9 mouse cellular contexts compared by ENCODE assay signal in genomic region chr10:42457557-42458191, GRCm38 (mm10). TPM values are rescaled to one million over a fixed set of nuclear protein-coding genes. Genes with fewer than 3 reads are reported as not detected.
DNase-seq lines count a peak whose midpoint lies in the region; ATAC-seq and TF ChIP-seq lines count a peak whose summit lies in the region.
"Had no signal": no experiment of that assay in that cellular context is flagged by ENCODE, and none has a peak within 500 bp of the region (broad histone marks: within the 10 kb centered on the region; RNA-seq: fewer than 3 reads in every experiment).

No protein-coding gene starts in this region.

- no peaks in the 10 kb centered on the region for H3K27me3 ChIP-seq in megakaryocyte, embryonic 14.5 days (replicated peaks)
- no peaks in the 10 kb centered on the region for H3K27me3 ChIP-seq in kidney, embryonic 14.5 days (ENCODE audit: control insufficient read depth, insufficient read depth, low read length)
- H3K27me3 ChIP-seq in cerebellum, adult 2 months (ENCODE audit: control insufficient read depth, insufficient read depth, low read length) = no peaks in the 10 kb centered on the region

- peak overlapping the region; percentile 15; the same call in 1 of the 2 replicates for H3K27ac ChIP-seq in kidney, embryonic 14.5 days (ENCODE audit: low read depth, low read length)
- no peak overlapping the region for H3K27ac ChIP-seq in cerebellum, adult 2 months (ENCODE audit: insufficient read depth, low read length)

- 69% methylated on average over 9 of the region's 9 CpGs for WGBS in kidney, embryonic 14.5 days
- WGBS in cerebellum, adult 2 months = 76% methylated on average over 9 of the region's 9 CpGs

- peaks cover 14% of the 10 kb centered on the region for H3K9me3 ChIP-seq in megakaryocyte, embryonic 14.5 days
- peaks cover 9% of the 10 kb centered on the region; the same call in 1 of the 2 replicates for H3K9me3 ChIP-seq in kidney, embryonic 14.5 days (ENCODE audit: control insufficient read depth, low read length)

- TF ChIP-seq CTCF in cerebellum, adult 2 months (IDR thresholded peaks at IDR 0.05; ENCODE audit: borderline replicate concordance, insufficient read depth, low read depth, low read length) = no peak

- H3K36me3 ChIP-seq in megakaryocyte, embryonic 14.5 days (replicated peaks; ENCODE audit: low read length) = peaks cover 51% of the 10 kb centered on the region
- no peaks in the 10 kb centered on the region; the same call in 1 of the 2 replicates for H3K36me3 ChIP-seq in kidney, embryonic 14.5 days (ENCODE audit: control insufficient read depth, insufficient read depth, low read length)

- TF ChIP-seq POLR2A in cerebellum, adult 2 months (IDR thresholded peaks at IDR 0.05; ENCODE audit: borderline replicate concordance, insufficient read depth, low read length) = no peak

- no peak overlapping the region for H3K4me2 ChIP-seq in kidney, embryonic 14.5 days (replicated peaks; ENCODE audit: low read depth, low read length)

- DNase-seq in heart, adult 18-20 months = peak; percentile 76 to 92
- DNase-seq in skeletal muscle tissue, adult 2 months (ENCODE audit: low read depth, low spot score) = peak; percentile 44
- no peak for DNase-seq in testis, postnatal 10 days (ENCODE audit: low spot score)
- no peak for DNase-seq in cerebellum, adult 2 months
- no peak for DNase-seq in spleen, postnatal 14 days (ENCODE audit: low spot score in 2 of 2)
- DNase-seq: left cerebral cortex, postnatal 4 days had no signal

- ATAC-seq in megakaryocyte, adult 5-6 weeks (ENCODE audit: poor library complexity, severe bottlenecking) = no peak
- ATAC-seq in kidney, embryonic 14.5 days (ENCODE audit: low FRiP score, low TSS enrichment) = no peak

- H3K4me3 ChIP-seq in megakaryocyte, embryonic 14.5 days (replicated peaks) = peak overlapping the region; percentile 54
- H3K4me3 ChIP-seq in kidney, embryonic 14.5 days (ENCODE audit: low read length) = no peak overlapping the region
- H3K4me3 ChIP-seq in cerebellum, adult 2 months (replicated peaks; ENCODE audit: insufficient read depth, low read depth, low read length) = no peak overlapping the region

- no peak overlapping the region for H3K9ac ChIP-seq in kidney, embryonic 14.5 days (ENCODE audit: low read depth, low read length)

- peaks cover 61% of the 10 kb centered on the region for H3K4me1 ChIP-seq in megakaryocyte, embryonic 14.5 days
- H3K4me1 ChIP-seq in kidney, embryonic 14.5 days (ENCODE audit: control insufficient read depth, insufficient read depth, low read length) = no peaks in the 10 kb centered on the region
- no peaks in the 10 kb centered on the region for H3K4me1 ChIP-seq in cerebellum, adult 2 months (ENCODE audit: control insufficient read depth, insufficient read depth, low read length)

RNA-seq across cellular contexts. Expression of gene Afg1l, which starts 20.7 kb away (rescaled TPM):
- 4.1 and 9.4 TPM in 2 replicates for polyA plus RNA-seq in megakaryocyte, embryonic 14.5 days (2012; ENCODE audit: insufficient read depth, low replicate concordance)
- 2.3 and 2.8 TPM in 2 replicates for total RNA-seq in megakaryocyte, adult 5-6 weeks (2015)
- 3.3 and 3.7 TPM in 2 replicates for total RNA-seq in megakaryocyte, adult 5-6 weeks (2017)
- 10 to 100 TPM; 31.8 to 32.7 TPM for total RNA-seq in heart, adult 18-20 months (2021)
- polyA plus RNA-seq in kidney, embryonic 14.5 days (2014; fragmentation: Nextera tagmentation; extraction: Ambion mirVana) = 5.9 and 8.1 TPM in 2 replicates
- polyA plus RNA-seq in cerebellum, adult 2 months (2012; rRNA removed) = 14.9 and 15.2 TPM in 2 replicates

RNA-seq across cellular contexts. Expression of gene Snx3, which starts 44.2 kb away (rescaled TPM):
- polyA plus RNA-seq in megakaryocyte, embryonic 14.5 days (2012; ENCODE audit: insufficient read depth, low replicate concordance) = 155 and 278 TPM in 2 replicates
- total RNA-seq in megakaryocyte, adult 5-6 weeks (2015) = 281 and 289 TPM in 2 replicates
- total RNA-seq in megakaryocyte, adult 5-6 weeks (2017) = 107 and 130 TPM in 2 replicates
- total RNA-seq in heart, adult 18-20 months (2021) = 100 to 1,000 TPM; 173 to 184 TPM
- polyA plus RNA-seq in kidney, embryonic 14.5 days (2014; fragmentation: Nextera tagmentation; extraction: Ambion mirVana) = 278 and 302 TPM in 2 replicates
- polyA plus RNA-seq in cerebellum, adult 2 months (2012; rRNA removed) = 372 and 388 TPM in 2 replicates

Comparison
In these comparisons a context has a peak if more than half of its experiments do, and no peak if none do; other contexts are left out.
1. DNase-seq: peak in heart, adult 18-20 months (2 of 2) and skeletal muscle tissue, adult 2 months (single experiment); none in testis, postnatal 10 days (single experiment), cerebellum, adult 2 months (0 of 2) and spleen, postnatal 14 days (0 of 2).